Mouse (Mus musculus): ENCODE measurements around the gene Akap14. TPM values are rescaled to one million over a fixed set of nuclear protein-coding genes. Genes with fewer than 3 reads are reported as not detected.
A peak's percentile ranks its signal among the peaks of the same experiment; 100 is the strongest.

Gene Akap14
- polyA plus RNA-seq, 1 experiment from 2014 or later, result 0.15 TPM

DNA sequence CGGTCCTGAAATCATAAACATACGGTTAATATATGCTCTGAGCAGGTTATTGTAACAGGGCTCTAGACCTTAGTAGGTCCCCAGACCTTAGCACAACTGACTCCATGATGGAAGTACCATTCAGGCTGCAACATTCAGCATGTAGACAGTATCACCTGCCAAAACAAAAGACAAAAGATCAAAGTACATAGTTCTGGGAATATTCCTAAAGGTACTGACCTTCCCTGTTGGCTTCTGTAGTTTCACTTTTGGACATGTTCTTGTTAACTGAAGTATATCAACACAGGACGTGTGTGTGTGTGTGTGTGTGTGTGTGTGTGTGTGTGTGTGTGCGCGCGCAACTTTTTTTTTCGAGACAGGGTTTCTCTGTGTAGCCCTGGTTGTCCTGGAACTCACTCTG, 43.1 kb downstream of the Akap14 start:
- ATAC-seq (ENCODE audit: insufficient number of reproducible peaks, insufficient read depth, low FRiP score, low read depth), result no peak
- 0 out of 4 replicates have a peak, but pooled peaks cover 2 to 7% of the 10 kb centered on the region in 2 experiments for H3K4me1 ChIP-seq (ENCODE audit: control insufficient read depth in 2 of 2, insufficient read depth in 2 of 2, low read length in 2 of 2)
- no peak overlapping the region for H3K4me2 ChIP-seq (ENCODE audit: low read length)
- H3K36me3 ChIP-seq (ENCODE audit: control insufficient read depth, insufficient read depth, low read length), result no peaks in the 10 kb centered on the region
- H3K9ac ChIP-seq (ENCODE audit: low read length), result no peak overlapping the region
- 82% methylated on average over 7 of the region's 7 CpGs for WGBS
- no peak overlapping the region for H3K27ac ChIP-seq (replicated peaks in 1 of 2; ENCODE audit: control insufficient read depth in 1 of 2, insufficient read depth in 1 of 2, low read depth in 2 of 2, low read length in 2 of 2)
- H3K4me3 ChIP-seq (ENCODE audit: control insufficient read depth in 1 of 2, insufficient read depth in 1 of 2, low read depth in 1 of 2, low read length in 2 of 2), result no peak overlapping the region
- no peaks in the 10 kb centered on the region for H3K9me3 ChIP-seq (ENCODE audit: control insufficient read depth, low read length)
- H3K27me3 ChIP-seq (ENCODE audit: control insufficient read depth, insufficient read depth, low read length), result no peaks in the 10 kb centered on the region

DNA sequence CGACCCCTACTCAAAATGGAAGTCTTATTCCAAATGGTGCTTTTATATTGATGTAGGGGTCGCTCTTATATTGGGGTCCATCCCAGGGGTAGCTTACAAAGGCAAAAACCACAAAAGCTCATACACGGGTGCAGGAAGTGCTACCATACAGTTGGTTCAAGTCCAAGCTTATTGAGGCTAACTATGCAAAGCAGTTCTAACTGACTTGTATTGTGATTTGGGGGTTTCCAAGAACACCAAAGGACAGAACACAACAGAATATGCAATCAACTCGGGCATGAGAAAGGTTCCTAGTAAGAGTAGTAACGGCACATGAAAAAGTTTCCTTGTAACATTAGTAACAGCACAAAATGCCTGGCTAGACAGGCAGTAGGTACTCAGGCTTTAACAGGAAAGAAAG, 48.4 kb downstream of the Akap14 start:
- Histone ChIP-seq H3K4me2 (ENCODE audit: low read length) (no peak overlapping the region), H3K4me1 (ENCODE audit: control insufficient read depth in 2 of 2, insufficient read depth in 2 of 2, low read length in 2 of 2) (no peaks in the 10 kb centered on the region), H3K9me3 (ENCODE audit: control insufficient read depth, low read length) (no peaks in the 10 kb centered on the region), H3K9ac (ENCODE audit: low read length) (no peak overlapping the region), H3K27ac (replicated peaks in 1 of 2; ENCODE audit: control insufficient read depth in 1 of 2, insufficient read depth in 1 of 2, low read depth in 2 of 2, low read length in 2 of 2) (no peak overlapping the region), H3K36me3 (ENCODE audit: control insufficient read depth, insufficient read depth, low read length) (no peaks in the 10 kb centered on the region), H3K4me3 (ENCODE audit: control insufficient read depth in 1 of 2, insufficient read depth in 1 of 2, low read depth in 1 of 2, low read length in 2 of 2) (no peak overlapping the region), H3K27me3 (ENCODE audit: control insufficient read depth, insufficient read depth, low read length) (no peaks in the 10 kb centered on the region)
- 59% methylated on average over 5 of the region's 5 CpGs for WGBS
- ATAC-seq (ENCODE audit: insufficient number of reproducible peaks, insufficient read depth, low FRiP score, low read depth), result no peak

- no peaks in the 10 kb centered on the region for H3K4me1 ChIP-seq (ENCODE audit: control insufficient read depth in 2 of 2, insufficient read depth in 2 of 2, low read length in 2 of 2)
- 55% methylated on average over 3 of the region's 3 CpGs for WGBS
- no peak overlapping the region for H3K9ac ChIP-seq (ENCODE audit: low read length)
- no peaks in the 10 kb centered on the region for H3K9me3 ChIP-seq (ENCODE audit: control insufficient read depth, low read length)
- no peak overlapping the region for H3K27ac ChIP-seq (replicated peaks in 1 of 2; ENCODE audit: control insufficient read depth in 1 of 2, insufficient read depth in 1 of 2, low read depth in 2 of 2, low read length in 2 of 2)
- H3K4me2 ChIP-seq (ENCODE audit: low read length), result no peak overlapping the region
- H3K27me3 ChIP-seq (ENCODE audit: control insufficient read depth, insufficient read depth, low read length), result no peaks in the 10 kb centered on the region
- no peak overlapping the region for H3K4me3 ChIP-seq (ENCODE audit: control insufficient read depth in 1 of 2, insufficient read depth in 1 of 2, low read depth in 1 of 2, low read length in 2 of 2)
- H3K36me3 ChIP-seq (ENCODE audit: control insufficient read depth, insufficient read depth, low read length), result no peaks in the 10 kb centered on the region
- ATAC-seq (ENCODE audit: insufficient number of reproducible peaks, insufficient read depth, low FRiP score, low read depth), result no peak
These were observed 49.1 kb downstream of the Akap14 start for GRCm38 (mm10) chrX:37119585-37119984.

DNA sequence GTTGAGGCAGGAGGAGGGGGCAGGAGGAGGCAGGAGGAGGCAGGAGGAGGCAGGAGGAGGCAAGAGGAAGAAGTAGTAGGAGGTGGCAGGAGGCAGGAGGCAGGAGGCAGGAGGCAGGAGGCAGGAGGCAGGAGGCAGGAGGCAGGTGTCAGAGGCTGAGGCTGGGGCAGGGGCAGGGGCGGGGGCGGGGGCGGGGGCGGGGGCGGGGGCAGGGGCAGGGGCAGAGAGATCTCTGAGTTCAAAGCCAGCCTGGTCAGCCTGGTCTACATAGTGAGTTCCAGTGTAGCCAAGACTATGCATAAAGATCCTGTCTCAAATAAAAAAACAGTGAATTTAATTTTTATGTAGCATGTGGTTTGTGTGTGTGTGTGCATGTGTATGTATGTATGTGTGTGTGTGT, 51.6 kb downstream of the Akap14 start:
- no peak overlapping the region for H3K4me3 ChIP-seq (ENCODE audit: control insufficient read depth in 1 of 2, insufficient read depth in 1 of 2, low read depth in 1 of 2, low read length in 2 of 2)
- no peaks in the 10 kb centered on the region for H3K36me3 ChIP-seq (ENCODE audit: control insufficient read depth, insufficient read depth, low read length)
- H3K9me3 ChIP-seq (ENCODE audit: control insufficient read depth, low read length), result no peaks in the 10 kb centered on the region
- H3K9ac ChIP-seq (ENCODE audit: low read length), result no peak overlapping the region
- no peaks in the 10 kb centered on the region for H3K4me1 ChIP-seq (ENCODE audit: control insufficient read depth in 2 of 2, insufficient read depth in 2 of 2, low read length in 2 of 2)
- ATAC-seq (ENCODE audit: insufficient number of reproducible peaks, insufficient read depth, low FRiP score, low read depth), result no peak
- H3K27ac ChIP-seq (replicated peaks in 1 of 2; ENCODE audit: control insufficient read depth in 1 of 2, insufficient read depth in 1 of 2, low read depth in 2 of 2, low read length in 2 of 2), result no peak overlapping the region
- no peak overlapping the region for H3K4me2 ChIP-seq (ENCODE audit: low read length)
- whole genome bisulfite sequencing, result no CpG with 5 or more reads among the region's 5 CpGs
- no peaks in the 10 kb centered on the region for H3K27me3 ChIP-seq (ENCODE audit: control insufficient read depth, insufficient read depth, low read length)

GRCm38 (mm10) chrX:37110881-37111193, 57.8 kb downstream of the Akap14 start:
- Histone ChIP-seq H3K9me3 (ENCODE audit: control insufficient read depth, low read length) (no peaks in the 10 kb centered on the region), H3K4me1 (ENCODE audit: control insufficient read depth in 2 of 2, insufficient read depth in 2 of 2, low read length in 2 of 2) (peaks cover 0 to 5% of the 10 kb centered on the region in 2 experiments; a peak in 1 of 4 replicates), H3K4me3 (ENCODE audit: control insufficient read depth in 1 of 2, insufficient read depth in 1 of 2, low read depth in 1 of 2, low read length in 2 of 2) (no peak overlapping the region), H3K4me2 (ENCODE audit: low read length) (0 out of 2 replicates have a peak overlapping the region, but pooled peaks have one; percentile 4), H3K27me3 (ENCODE audit: control insufficient read depth, insufficient read depth, low read length) (no peaks in the 10 kb centered on the region), H3K36me3 (ENCODE audit: control insufficient read depth, insufficient read depth, low read length) (no peaks in the 10 kb centered on the region), H3K27ac (replicated peaks in 1 of 2; ENCODE audit: control insufficient read depth in 1 of 2, insufficient read depth in 1 of 2, low read depth in 2 of 2, low read length in 2 of 2) (no peak overlapping the region), H3K9ac (ENCODE audit: low read length) (no peak overlapping the region)
- WGBS, result 70% methylated on average over 4 of the region's 4 CpGs
- no peak for ATAC-seq (ENCODE audit: insufficient number of reproducible peaks, insufficient read depth, low FRiP score, low read depth)

DNA sequence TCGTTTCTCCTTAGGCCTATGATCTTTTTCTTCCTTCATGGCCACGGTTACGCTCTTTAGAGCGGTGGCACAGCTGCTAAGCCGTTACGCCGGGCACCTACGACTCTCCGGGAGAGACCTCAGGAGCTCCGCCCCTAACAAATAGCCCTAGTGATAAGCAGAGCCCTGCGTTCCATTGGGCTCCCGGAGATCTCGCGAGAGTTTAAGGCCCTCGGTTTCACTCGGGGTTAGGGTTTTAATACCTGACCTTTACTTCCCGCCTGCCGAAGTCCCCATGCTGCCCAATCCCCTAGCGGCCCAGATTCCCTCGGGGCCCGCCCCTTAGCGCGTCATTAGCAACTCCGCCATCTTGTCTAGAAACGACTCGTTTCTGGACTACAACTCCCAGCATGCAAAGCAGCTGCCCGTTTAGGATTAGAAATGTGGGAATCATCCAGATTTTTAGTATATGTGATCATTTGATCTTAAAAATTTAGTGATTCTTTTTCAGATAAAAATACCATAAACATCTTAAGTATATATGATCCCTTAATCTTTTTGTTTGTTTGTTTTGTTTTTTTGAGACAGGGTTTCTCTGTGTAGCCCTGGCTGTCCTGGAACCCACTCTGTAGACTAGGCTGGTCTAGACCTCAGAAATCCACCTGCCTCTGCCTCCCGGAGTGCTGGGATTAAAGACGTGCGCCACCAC, 58.3 kb downstream of the Akap14 start, which contains the start of gene Upf3b:
Gene Upf3b, minus strand, starts transcription at position 130 of the 688 bp plus-strand sequence.
- peaks cover 0 to 5% of the 10 kb centered on the region in 2 experiments; a peak in 1 of 4 replicates for H3K4me1 ChIP-seq (ENCODE audit: control insufficient read depth in 2 of 2, insufficient read depth in 2 of 2, low read length in 2 of 2)
- WGBS, result 18% methylated on average over 30 of the region's 30 CpGs

GRCm38 (mm10) chrX:37109526-37110192, 59.0 kb downstream of the Akap14 start:
- no peaks in the 10 kb centered on the region for H3K27me3 ChIP-seq (ENCODE audit: control insufficient read depth, insufficient read depth, low read length)
- peak overlapping the region; percentile 75 for H3K9ac ChIP-seq (ENCODE audit: low read length)
- peaks cover 0 to 5% of the 10 kb centered on the region in 2 experiments; a peak in 1 of 4 replicates for H3K4me1 ChIP-seq (ENCODE audit: control insufficient read depth in 2 of 2, insufficient read depth in 2 of 2, low read length in 2 of 2)
- no peaks in the 10 kb centered on the region for H3K36me3 ChIP-seq (ENCODE audit: control insufficient read depth, insufficient read depth, low read length)
- WGBS, result 16% methylated on average over 27 of the region's 27 CpGs
- peak overlapping the region; percentile 85 to 96 for H3K27ac ChIP-seq (replicated peaks in 1 of 2; ENCODE audit: control insufficient read depth in 1 of 2, insufficient read depth in 1 of 2, low read depth in 2 of 2, low read length in 2 of 2)
- H3K4me2 ChIP-seq (ENCODE audit: low read length), result peak overlapping the region; percentile 75
- H3K9me3 ChIP-seq (ENCODE audit: control insufficient read depth, low read length), result no peaks in the 10 kb centered on the region
- peak overlapping the region; percentile 49 to 88 for H3K4me3 ChIP-seq (ENCODE audit: control insufficient read depth in 1 of 2, insufficient read depth in 1 of 2, low read depth in 1 of 2, low read length in 2 of 2)
- ATAC-seq (ENCODE audit: insufficient number of reproducible peaks, insufficient read depth, low FRiP score, low read depth), result peak; percentile 57

More for the DNA sequence above, 58.3 kb downstream of the Akap14 start, which contains the start of gene Upf3b:
- peak within 1 kb of the TSS; percentile 75 for H3K9ac ChIP-seq (ENCODE audit: low read length)
- no peaks in the 10 kb centered on the region for H3K9me3 ChIP-seq (ENCODE audit: control insufficient read depth, low read length)
- no peaks in the 10 kb centered on the region for H3K27me3 ChIP-seq (ENCODE audit: control insufficient read depth, insufficient read depth, low read length)
- peak; percentile 99 for ATAC-seq (ENCODE audit: insufficient number of reproducible peaks, insufficient read depth, low FRiP score, low read depth)
- peak within 1 kb of the TSS; percentile 75 for H3K4me2 ChIP-seq (ENCODE audit: low read length)
- no peaks in the 10 kb centered on the region for H3K36me3 ChIP-seq (ENCODE audit: control insufficient read depth, insufficient read depth, low read length)
- peak within 1 kb of the TSS; percentile 49 to 88 for H3K4me3 ChIP-seq (ENCODE audit: control insufficient read depth in 1 of 2, insufficient read depth in 1 of 2, low read depth in 1 of 2, low read length in 2 of 2)
- peak within 1 kb of the TSS; percentile 85 to 96 for H3K27ac ChIP-seq (replicated peaks in 1 of 2; ENCODE audit: control insufficient read depth in 1 of 2, insufficient read depth in 1 of 2, low read depth in 2 of 2, low read length in 2 of 2)
